Mouse (Mus musculus) hindbrain, embryonic 16.5 days (tissue): ENCODE results near the gene Arl6ip1. TPM values are rescaled to one million over a fixed set of nuclear protein-coding genes. Genes with fewer than 3 reads are reported as not detected.

Experiments used
- ATAC-seq: fragments of 200-750 bp; cut with Nextera tagmentation; 2 replicates; pipeline ENCODE4 v1.8.0; 2017; ENCODE audit warnings: moderate TSS enrichment, moderate library complexity
- H3K27ac ChIP-seq: fragments of 300-500 bp; sonication (generic); 2 replicates; pipeline ENCODE4 v1.5.1; 2014; ENCODE audit warnings: low read depth, mild to moderate bottlenecking, control low read depth, low read length, moderate library complexity
- H3K27me3 ChIP-seq: fragments of 300-500 bp; sonication (generic); replicated peaks from 2 replicates; pipeline ENCODE4 v1.6.1; 2014; ENCODE audit warnings: low read length; ENCODE audit not compliant: control insufficient read depth, insufficient read depth
- H3K36me3 ChIP-seq: fragments of 300-500 bp; sonication (generic); 2 replicates; pipeline ENCODE4 v1.6.1; 2014; ENCODE audit warnings: mild to moderate bottlenecking, low read length, moderate library complexity, mixed read lengths; ENCODE audit not compliant: control insufficient read depth, insufficient read depth
- H3K4me1 ChIP-seq: fragments of 300-500 bp; sonication (generic); 2 replicates; pipeline ENCODE4 v1.6.1; 2014; ENCODE audit warnings: low read depth, low read length; ENCODE audit not compliant: control insufficient read depth, insufficient read depth
- H3K4me2 ChIP-seq: fragments of 300-500 bp; sonication (generic); 2 replicates; pipeline ENCODE4 v1.6.1; 2014; ENCODE audit warnings: mild to moderate bottlenecking, low read length, control low read depth, moderate library complexity
- H3K4me3 ChIP-seq: fragments of 300-500 bp; sonication (generic); 2 replicates; pipeline ENCODE4 v1.5.1; 2014; ENCODE audit warnings: mild to moderate bottlenecking, low read length, control low read depth, moderate library complexity
- H3K9ac ChIP-seq: fragments of 300-500 bp; sonication (generic); 2 replicates; pipeline ENCODE4 v1.6.1; 2014; ENCODE audit warnings: low read depth, mild to moderate bottlenecking, control low read depth, low read length, moderate library complexity
- H3K9me3 ChIP-seq: fragments of 300-500 bp; sonication (generic); 2 replicates; pipeline ENCODE4 v1.6.1; 2014; ENCODE audit warnings: mild to moderate bottlenecking, low read length, moderate library complexity; ENCODE audit not compliant: control insufficient read depth
- whole genome bisulfite sequencing: fragments of 180-500 bp; shearing (Covaris S2); extraction: QIAGEN DNeasy Blood & Tissue Kit; methylation state at CpG from one replicate; pipeline ENCODE4 v1.1.7; 2014; 5-methylcytosine and 5-hydroxymethylcytosine counted together
- polyA plus RNA-seq: library from polyadenylated mRNA; unstranded; fragments of >200 nt; fragmentation: Nextera tagmentation; extraction: Ambion mirVana; gene quantifications from 2 replicates; pipeline ENCODE4 v1.2.1, GENCODE M21; 2015

Arl6ip1 gene
- polyA plus RNA-seq, 1 experiment from 2014 or later: 635 TPM

GRCm38 (mm10) chr7:118119142-118119541 lies 10.3 kb downstream of the Arl6ip1 start:
- H3K9ac ChIP-seq: no peak overlapping the region
- H3K36me3 ChIP-seq: peaks cover 30% of the 10 kb centered on the region
- no peaks in the 10 kb centered on the region for H3K27me3 ChIP-seq
- H3K9me3 ChIP-seq: no peaks in the 10 kb centered on the region
- no peak overlapping the region for H3K4me3 ChIP-seq
- H3K4me1 ChIP-seq: peaks cover 9% of the 10 kb centered on the region
- H3K27ac ChIP-seq: no peak overlapping the region
- no peak for ATAC-seq
- WGBS: 58% methylated on average over 2 of the region's 2 CpGs
- no peak overlapping the region for H3K4me2 ChIP-seq

- Histone ChIP-seq H3K4me3 (no peak overlapping the region), H3K27me3 (no peaks in the 10 kb centered on the region), H3K9me3 (no peaks in the 10 kb centered on the region), H3K36me3 (peaks cover 30% of the 10 kb centered on the region), H3K9ac (no peak overlapping the region), H3K27ac (no peak overlapping the region), H3K4me2 (no peak overlapping the region), H3K4me1 (peaks cover 16% of the 10 kb centered on the region)
- no peak for ATAC-seq
- 87% methylated on average over 3 of the region's 3 CpGs for WGBS
Observed at GRCm38 (mm10) chr7:118118426-118118825, 11.0 kb downstream of the Arl6ip1 start.

DNA sequence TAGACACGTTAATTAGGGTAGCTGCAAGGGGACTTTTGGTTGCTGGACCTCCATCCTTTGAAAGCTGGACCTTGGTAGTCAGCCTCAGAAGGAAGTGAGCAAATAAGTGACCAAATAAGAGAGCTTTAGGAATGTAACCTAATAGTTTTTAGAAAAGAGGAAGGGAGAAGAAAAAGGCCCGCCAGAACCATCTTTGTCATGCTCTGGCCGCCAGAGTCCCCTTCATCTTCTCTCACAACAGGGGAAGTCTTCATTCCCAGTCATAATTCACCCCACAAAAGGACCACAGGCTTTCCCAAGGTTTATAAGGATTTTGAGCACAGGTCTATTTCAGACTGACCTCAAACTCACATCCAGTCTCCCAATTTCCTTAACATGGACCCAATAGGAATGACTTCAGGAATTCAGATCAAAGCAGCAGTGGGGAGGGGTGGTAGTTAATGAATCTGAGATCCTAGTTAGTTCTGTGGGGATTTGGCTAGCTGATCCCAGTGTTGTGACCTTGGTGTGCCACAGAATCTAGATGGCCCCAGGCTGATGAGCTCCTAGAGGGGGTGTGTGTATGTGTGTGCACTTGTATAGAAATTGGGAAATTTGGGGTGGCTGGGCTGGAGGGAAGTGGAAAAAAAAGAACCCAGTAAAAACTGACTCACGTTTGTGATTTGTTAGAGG lies 11.8 kb downstream of the Arl6ip1 start:
- Histone ChIP-seq H3K4me3 (no peak overlapping the region), H3K9ac (no peak overlapping the region), H3K36me3 (peaks cover 32% of the 10 kb centered on the region), H3K4me2 (no peak overlapping the region), H3K27ac (no peak overlapping the region), H3K27me3 (no peaks in the 10 kb centered on the region), H3K9me3 (no peaks in the 10 kb centered on the region), H3K4me1 (peaks cover 23% of the 10 kb centered on the region)
- WGBS: 45% methylated on average over 4 of the region's 4 CpGs
- no peak for ATAC-seq

GRCm38 (mm10) chr7:118116787-118117538 lies 12.5 kb downstream of the Arl6ip1 start:
- Histone ChIP-seq H3K9me3 (no peaks in the 10 kb centered on the region), H3K4me2 (peak overlapping the region; percentile 74), H3K4me1 (peaks cover 28% of the 10 kb centered on the region), H3K9ac (peak overlapping the region; percentile 67; the same call in 1 of the 2 replicates), H3K27me3 (no peaks in the 10 kb centered on the region), H3K36me3 (peaks cover 33% of the 10 kb centered on the region), H3K4me3 (peak overlapping the region; percentile 86), H3K27ac (no peak overlapping the region)
- WGBS: 14% methylated on average over 8 of the region's 8 CpGs
- ATAC-seq: no peak; the same call in 1 of the 2 replicates

DNA sequence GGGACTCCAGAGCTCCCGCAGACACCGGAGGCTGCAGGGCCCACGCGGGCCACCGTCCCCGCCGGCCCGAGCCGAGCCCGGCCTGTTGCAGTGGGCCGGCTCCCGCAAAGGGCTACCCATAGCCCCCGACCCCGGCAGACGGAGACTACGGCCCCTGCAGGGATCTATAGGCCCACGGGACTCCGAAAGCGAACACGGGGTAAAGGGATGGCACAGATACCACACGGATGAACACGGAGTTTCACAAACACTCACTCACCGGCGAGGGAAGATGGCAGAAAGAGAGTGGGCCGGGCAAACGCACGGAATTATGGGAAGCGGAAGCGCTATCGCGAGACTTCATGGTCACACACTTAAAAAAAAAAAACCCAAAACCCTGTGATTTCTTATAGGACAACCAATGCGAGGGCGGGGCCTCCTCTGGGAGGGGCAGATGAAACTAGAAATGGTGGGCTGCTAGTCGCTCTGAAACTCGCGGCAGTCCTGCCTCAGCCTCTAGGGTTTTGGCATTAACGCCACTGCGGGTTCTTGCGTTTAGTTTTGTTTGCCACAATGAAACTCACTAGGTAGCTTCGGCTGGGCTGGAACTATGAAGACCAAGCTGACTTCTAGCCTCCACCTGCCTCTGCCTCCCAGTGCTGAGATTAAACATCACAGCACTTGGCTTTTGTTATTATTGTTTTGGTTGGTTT lies 13.4 kb downstream of the Arl6ip1 start, which contains the start of gene Rps15a:
Rps15a (minus strand) TSS at position 312 of the 692 bp plus-strand sequence.
- peak within 1 kb of the TSS; percentile 91 for H3K9ac ChIP-seq
- peak within 1 kb of the TSS; percentile 86 for H3K4me3 ChIP-seq
- WGBS: under 1% methylated on average over 40 of the region's 40 CpGs
- no peaks in the 10 kb centered on the region for H3K27me3 ChIP-seq
- peak within 1 kb of the TSS; percentile 85 for H3K27ac ChIP-seq
- peaks cover 37% of the 10 kb centered on the region for H3K4me1 ChIP-seq
- peak; percentile 87 for ATAC-seq
- H3K4me2 ChIP-seq: peak within 1 kb of the TSS; percentile 96
- peaks cover 36% of the 10 kb centered on the region for H3K36me3 ChIP-seq
- H3K9me3 ChIP-seq: no peaks in the 10 kb centered on the region

GRCm38 (mm10) chr7:118115533-118115876 lies 14.0 kb downstream of the Arl6ip1 start:
- no peak; the same call in 1 of the 2 replicates for ATAC-seq
- Histone ChIP-seq H3K4me1 (peaks cover 43% of the 10 kb centered on the region), H3K9me3 (no peaks in the 10 kb centered on the region), H3K36me3 (peaks cover 31% of the 10 kb centered on the region), H3K9ac (peak overlapping the region; percentile 91), H3K4me3 (peak overlapping the region; percentile 86), H3K4me2 (peak overlapping the region; percentile 96), H3K27ac (peak overlapping the region; percentile 85), H3K27me3 (no peaks in the 10 kb centered on the region)
- WGBS: under 1% methylated on average over 15 of the region's 20 CpGs

GRCm38 (mm10) chr7:118113541-118114297 lies 15.7 kb downstream of the Arl6ip1 start:
- ATAC-seq: no peak
- Histone ChIP-seq H3K4me3 (peak overlapping the region; percentile 86; the same call in 1 of the 2 replicates), H3K9ac (no peak overlapping the region), H3K4me1 (peaks cover 44% of the 10 kb centered on the region), H3K4me2 (peak overlapping the region; percentile 96), H3K27me3 (no peaks in the 10 kb centered on the region), H3K9me3 (no peaks in the 10 kb centered on the region), H3K36me3 (peaks cover 24% of the 10 kb centered on the region), H3K27ac (no peak overlapping the region)
- WGBS: 77% methylated on average over 5 of the region's 5 CpGs

- H3K36me3 ChIP-seq: peaks cover 33% of the 10 kb centered on the region
- 81% methylated on average over 3 of the region's 3 CpGs for WGBS
- no peaks in the 10 kb centered on the region for H3K9me3 ChIP-seq
- no peak overlapping the region for H3K27ac ChIP-seq
- H3K4me1 ChIP-seq: peaks cover 44% of the 10 kb centered on the region
- H3K4me3 ChIP-seq: no peak overlapping the region
- peak overlapping the region; percentile 13 for H3K4me2 ChIP-seq
- H3K9ac ChIP-seq: no peak overlapping the region
- ATAC-seq: no peak
- H3K27me3 ChIP-seq: no peaks in the 10 kb centered on the region
Observed at GRCm38 (mm10) chr7:118111128-118111527, 18.3 kb downstream of the Arl6ip1 start.
